Mouse (Mus musculus) heart, postnatal 36 days (tissue): ENCODE measurements at regions not wholly inside any gene's neighbourhood (a gene's known extent, or its start where the extent isn't known, plus 50 kb on each side); places are given as distances from the start of the nearest gene placed in this dataset.
A peak's percentile ranks its signal among the peaks of the same experiment; 100 is the strongest.

ENCODE experiments used
- DNase-seq, 2 experiments: peaks; one replicate each; pipeline ENCODE4 v3.0.0; 2021 to 2022
- intact Hi-C: fragments of 180-260 bp; cut with DNase I; formaldehyde crosslinking; loops from one replicate; pipeline ENCODE4 v1.15.1; 2025

- intact Hi-C loops: no loop called here
- no peak for DNase-seq
These were observed 403.7 kb upstream of the Nr5a2 start for GRCm38 (mm10) chr1:137363969-137364368.

GRCm38 (mm10) chr1:137363561-137363960 is 403.3 kb upstream of the Nr5a2 start:
- intact Hi-C loops: no loop called here
- DNase-seq: no peak

- DNase-seq: no peak
- intact Hi-C loops: no loop called here
These were observed 400.7 kb upstream of the Nr5a2 start for GRCm38 (mm10) chr1:137360688-137361570.

GRCm38 (mm10) chr1:137355941-137356512 is 395.8 kb upstream of the Nr5a2 start:
- intact Hi-C loops: no loop called here
- no peak for DNase-seq

- intact Hi-C loops: no loop called here
These were observed 392.3 kb upstream of the Nr5a2 start for GRCm38 (mm10) chr1:137352390-137353027.

GRCm38 (mm10) chr1:137334137-137334536 is 373.9 kb upstream of the Nr5a2 start:
- intact Hi-C loops: no loop called here
- DNase-seq: no peak

More at GRCm38 (mm10) chr1:137352390-137353027, 392.3 kb upstream of the Nr5a2 start:
- no peak for DNase-seq

GRCm38 (mm10) chr1:137332108-137332769 is 372.0 kb upstream of the Nr5a2 start:
- intact Hi-C loops: no loop called here
- DNase-seq: no peak

- intact Hi-C loops: no loop called here
- DNase-seq: no peak
These were observed 371.5 kb upstream of the Nr5a2 start for GRCm38 (mm10) chr1:137331746-137332107.

GRCm38 (mm10) chr1:137330634-137331033 is 370.4 kb upstream of the Nr5a2 start:
- DNase-seq: peak; percentile 22 to 32
- intact Hi-C loops: loop anchor here (1.0 kb wide), 1 partner anchor 714 kb away; no protein-coding TSS in a partner anchor

- DNase-seq: peak; percentile 5 to 6
- intact Hi-C loops: no loop called here
These were observed 363.8 kb upstream of the Nr5a2 start for GRCm38 (mm10) chr1:137323884-137324594.

GRCm38 (mm10) chr1:137323035-137323680 is 362.9 kb upstream of the Nr5a2 start:
- no peak for DNase-seq
- intact Hi-C loops: no loop called here

- no peak for DNase-seq
- intact Hi-C loops: no loop called here
These were observed 342.6 kb upstream of the Nr5a2 start for GRCm38 (mm10) chr1:137302757-137303422.

- no peak for DNase-seq
- intact Hi-C loops: no loop called here
These were observed 337.7 kb upstream of the Nr5a2 start for GRCm38 (mm10) chr1:137297780-137298569.

- DNase-seq: no peak
- intact Hi-C loops: no loop called here
These were observed 329.2 kb upstream of the Nr5a2 start for GRCm38 (mm10) chr1:137289456-137289855.

GRCm38 (mm10) chr1:137283291-137283690 is 323.0 kb upstream of the Nr5a2 start:
- intact Hi-C loops: no loop called here
- DNase-seq: no peak

- DNase-seq: no peak
- intact Hi-C loops: no loop called here
These were observed 322.2 kb upstream of the Nr5a2 start for GRCm38 (mm10) chr1:137282457-137282856.

GRCm38 (mm10) chr1:137280391-137281386 is 320.4 kb upstream of the Nr5a2 start:
- no peak for DNase-seq
- intact Hi-C loops: no loop called here
